Mouse (Mus musculus): ENCODE data around the gene Dock9.
"Not testable (repeated sequence)": the region's sequence is repeated elsewhere in the genome, so short reads cannot be mapped to it uniquely, and the experiment has no call there.

Gene Dock9

DNA sequence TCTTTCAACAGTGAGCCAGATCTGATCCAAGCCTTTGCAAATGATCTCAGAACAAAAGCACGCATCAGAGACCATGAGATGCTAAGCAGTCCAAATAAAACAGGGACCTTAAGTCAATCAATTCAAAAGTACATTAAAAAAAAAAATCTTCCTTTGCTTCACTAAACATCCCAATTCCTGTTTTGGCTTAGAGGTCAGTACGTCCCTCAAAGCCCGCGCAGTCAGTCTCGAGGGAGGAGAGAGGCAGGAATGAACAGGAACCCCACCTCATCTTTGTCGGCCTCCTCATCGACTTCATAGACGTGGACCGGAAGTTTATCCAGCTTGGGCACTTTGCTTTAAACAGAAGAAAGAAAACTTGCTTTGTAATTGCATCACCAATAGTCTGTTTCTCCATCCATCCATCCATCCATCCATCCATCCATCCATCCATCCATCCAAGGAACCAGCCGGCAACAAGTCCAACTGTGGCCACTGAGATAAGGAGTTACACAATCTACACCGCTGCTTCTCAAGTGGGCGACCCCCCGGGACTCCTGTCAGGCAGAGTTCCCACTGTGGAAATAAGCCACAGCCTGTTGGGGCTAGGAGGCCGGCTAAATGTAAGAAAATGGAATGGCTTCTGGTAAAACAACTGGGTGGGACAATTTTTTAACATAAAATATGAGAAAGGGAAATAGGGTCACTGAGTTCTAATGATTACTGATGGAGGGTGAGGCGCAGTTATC is 137.3 kb downstream of the Dock9 start:
- DNase-seq (ENCODE audit: low spot score) = peak; percentile 35

DNA sequence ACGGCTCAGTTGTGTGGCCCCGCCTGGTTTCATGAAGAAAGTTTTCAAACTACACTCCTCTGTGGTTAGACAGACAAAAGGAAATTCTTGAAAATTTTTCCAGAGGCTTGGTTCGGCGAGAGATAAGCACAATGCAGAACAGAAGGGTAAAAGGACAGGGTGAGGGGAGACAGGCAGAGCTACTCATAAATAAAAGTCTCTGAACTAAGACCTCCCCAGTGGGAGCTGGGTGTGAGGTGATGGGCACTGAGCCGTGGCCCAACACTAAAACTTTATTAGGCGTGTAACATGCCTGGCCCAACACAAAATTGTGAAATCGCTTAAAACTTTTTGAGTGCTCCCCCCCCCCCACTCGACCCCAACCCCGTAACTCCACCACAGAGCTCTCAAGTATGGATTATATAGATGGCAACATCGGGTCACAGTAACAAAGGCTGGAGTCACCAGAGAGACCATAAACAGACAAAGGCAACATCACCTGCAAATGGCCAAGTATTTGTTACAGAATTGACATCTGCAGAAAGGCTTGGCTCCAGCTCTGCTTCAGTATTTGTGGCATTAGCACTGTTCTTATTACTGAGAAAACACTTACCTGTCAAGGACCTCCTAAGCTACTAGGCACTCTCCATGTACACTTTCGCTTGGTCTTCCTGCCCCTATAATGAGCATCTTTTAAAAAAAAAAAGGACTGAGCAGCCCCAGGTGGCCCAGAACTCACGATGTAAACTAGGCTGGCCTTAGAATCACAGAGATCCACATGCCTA is 138.4 kb downstream of the Dock9 start:
- DNase-seq (ENCODE audit: low spot score) = no peak

GRCm38 (mm10) chr14:121658537-121658936 is 139.1 kb downstream of the Dock9 start:
- no peak for DNase-seq (ENCODE audit: low spot score)

DNA sequence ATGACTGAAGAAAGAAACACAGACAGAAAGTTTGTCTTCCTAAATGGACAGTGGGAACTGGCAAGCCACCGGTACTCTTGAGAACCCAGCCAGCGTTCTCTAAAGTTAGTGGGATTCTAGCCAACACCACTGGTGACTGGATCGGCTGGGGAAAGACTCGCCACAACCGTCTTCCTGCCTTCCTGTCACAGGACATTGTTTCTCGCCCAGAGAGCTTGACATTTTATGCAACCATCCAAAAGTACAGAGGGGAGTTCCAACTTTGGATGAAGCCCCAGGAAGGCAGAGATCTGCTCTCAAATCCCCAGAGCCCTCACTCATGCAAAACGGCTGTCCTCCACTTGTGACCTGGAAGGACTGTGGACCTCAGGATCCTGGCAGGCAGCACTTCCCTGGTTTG is 140.0 kb downstream of the Dock9 start:
- peak; percentile 77 for DNase-seq (ENCODE audit: low spot score)

DNA sequence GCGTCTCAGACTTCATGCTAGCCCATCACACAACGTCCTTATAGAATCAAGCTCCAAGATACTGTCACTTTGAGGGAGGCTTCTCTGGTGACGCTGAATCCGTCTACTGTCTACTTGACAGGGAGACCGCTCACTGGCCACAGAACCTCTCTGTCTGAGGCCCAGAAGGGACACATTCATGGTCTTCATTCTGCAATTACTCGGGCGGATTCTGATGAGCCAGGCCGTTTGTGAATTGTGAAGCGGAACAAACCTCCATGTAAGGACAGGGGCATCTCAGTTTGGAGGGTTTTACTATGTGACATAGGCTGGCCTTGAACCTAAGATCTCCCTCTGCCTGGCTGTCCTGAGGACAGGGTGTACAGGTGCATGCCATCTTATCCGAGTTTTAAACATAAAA is 140.7 kb downstream of the Dock9 start:
- DNase-seq (ENCODE audit: low spot score) = no peak

- DNase-seq (ENCODE audit: low spot score) = no peak
Observed at GRCm38 (mm10) chr14:121654977-121655376, 142.7 kb downstream of the Dock9 start.

GRCm38 (mm10) chr14:121654416-121654967 is 143.1 kb downstream of the Dock9 start:
- DNase-seq (ENCODE audit: low spot score) = peak; percentile 40

DNA sequence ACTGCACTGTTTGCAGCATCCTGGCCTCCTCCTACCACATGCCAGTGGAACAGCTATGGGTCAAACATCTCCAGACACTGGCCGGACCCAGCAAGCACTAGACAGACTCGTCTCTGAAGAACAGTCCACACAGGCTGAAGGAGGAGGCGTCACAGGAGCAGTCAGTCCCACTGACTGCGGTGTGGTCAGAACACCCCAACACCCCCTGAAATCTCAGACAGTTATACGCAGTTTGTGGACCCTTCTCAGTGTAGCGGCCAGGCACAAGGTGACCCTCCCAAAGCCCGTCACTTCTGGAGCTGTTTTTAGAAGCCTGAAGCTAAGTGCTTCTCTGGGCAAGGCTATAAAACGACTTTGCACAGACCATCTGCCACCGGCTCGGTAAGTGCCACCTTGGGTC is 143.9 kb downstream of the Dock9 start:
- no peak for DNase-seq (ENCODE audit: low spot score)

DNA sequence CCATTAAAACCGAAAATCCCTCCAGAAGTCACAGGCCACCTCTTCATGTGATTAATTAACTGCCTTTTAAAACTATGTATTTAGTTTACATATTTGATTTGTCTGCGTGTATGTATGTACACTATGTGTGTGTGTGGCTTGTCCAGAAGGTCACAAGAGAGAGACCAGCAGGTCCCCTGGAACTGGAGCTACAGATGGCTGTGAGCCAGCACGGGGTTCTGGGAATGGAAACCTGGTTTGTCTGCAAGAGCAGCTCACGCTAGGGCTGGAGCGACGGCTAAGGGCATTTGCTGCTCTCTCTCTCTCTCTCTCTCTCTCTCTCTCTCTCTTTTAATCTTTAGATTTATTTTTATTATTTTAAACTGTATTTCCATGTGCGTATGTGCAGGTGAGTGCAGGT is 144.4 kb downstream of the Dock9 start:
- DNase-seq (ENCODE audit: low spot score) = no peak

- DNase-seq (ENCODE audit: low spot score) = no peak
Observed at GRCm38 (mm10) chr14:121648581-121649060, 149.0 kb downstream of the Dock9 start.

GRCm38 (mm10) chr14:121647693-121648092 is 149.9 kb downstream of the Dock9 start:
- DNase-seq (ENCODE audit: low spot score) = no peak

GRCm38 (mm10) chr14:121646617-121647016 is 151.0 kb downstream of the Dock9 start:
- DNase-seq (ENCODE audit: low spot score) = no peak

- no peak for DNase-seq (ENCODE audit: low spot score)
Observed at GRCm38 (mm10) chr14:121644302-121644701, 153.3 kb downstream of the Dock9 start.

DNA sequence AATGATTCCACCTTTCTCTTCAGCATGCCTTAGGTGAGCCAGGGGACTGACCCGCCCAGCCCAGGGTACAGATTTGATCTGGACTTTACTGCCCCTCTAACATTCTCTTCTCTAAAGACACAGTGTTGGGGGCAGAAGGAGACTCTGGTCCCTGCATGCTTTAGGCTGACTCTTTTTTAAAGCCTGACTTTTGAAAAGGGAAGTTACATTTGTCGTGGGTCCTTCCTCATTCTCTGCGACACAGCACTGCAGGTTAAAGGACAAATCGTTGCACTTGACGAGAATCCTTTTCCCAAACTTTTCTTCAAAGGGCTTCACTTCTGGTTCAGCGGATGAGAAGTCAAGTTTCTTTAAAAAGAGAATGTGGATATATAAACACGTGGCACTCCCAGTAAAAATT is 156.4 kb downstream of the Dock9 start:
- no peak for DNase-seq (ENCODE audit: low spot score)

DNA sequence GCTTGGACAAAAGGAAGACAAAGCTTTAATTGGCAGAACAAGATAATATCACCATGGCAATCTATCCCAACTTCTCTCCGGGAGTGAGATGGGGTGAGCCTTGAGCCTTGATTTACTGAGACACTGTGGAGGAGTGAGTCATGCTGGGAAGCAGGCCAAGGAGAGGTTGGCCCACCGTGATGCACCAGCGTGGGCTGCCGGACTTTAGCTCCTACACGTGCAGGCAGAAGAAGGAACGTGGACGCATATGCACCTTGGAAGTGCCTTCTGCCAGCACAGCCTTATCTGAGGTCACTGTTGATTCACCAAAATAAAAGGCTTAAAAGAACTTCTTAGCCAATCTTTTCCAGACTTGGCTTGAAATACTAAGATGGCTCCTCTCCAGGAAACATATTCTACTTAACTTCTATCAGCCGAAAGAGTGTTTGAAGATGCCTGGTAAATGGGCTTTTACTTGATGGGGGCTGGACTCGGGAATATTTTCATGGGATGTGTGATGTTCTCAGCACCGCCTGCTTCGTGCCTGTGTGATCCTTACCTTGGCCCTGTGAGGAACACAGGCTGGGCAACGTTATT is 160.6 kb downstream of the Dock9 start:
- DNase-seq (ENCODE audit: low spot score) = no peak

DNA sequence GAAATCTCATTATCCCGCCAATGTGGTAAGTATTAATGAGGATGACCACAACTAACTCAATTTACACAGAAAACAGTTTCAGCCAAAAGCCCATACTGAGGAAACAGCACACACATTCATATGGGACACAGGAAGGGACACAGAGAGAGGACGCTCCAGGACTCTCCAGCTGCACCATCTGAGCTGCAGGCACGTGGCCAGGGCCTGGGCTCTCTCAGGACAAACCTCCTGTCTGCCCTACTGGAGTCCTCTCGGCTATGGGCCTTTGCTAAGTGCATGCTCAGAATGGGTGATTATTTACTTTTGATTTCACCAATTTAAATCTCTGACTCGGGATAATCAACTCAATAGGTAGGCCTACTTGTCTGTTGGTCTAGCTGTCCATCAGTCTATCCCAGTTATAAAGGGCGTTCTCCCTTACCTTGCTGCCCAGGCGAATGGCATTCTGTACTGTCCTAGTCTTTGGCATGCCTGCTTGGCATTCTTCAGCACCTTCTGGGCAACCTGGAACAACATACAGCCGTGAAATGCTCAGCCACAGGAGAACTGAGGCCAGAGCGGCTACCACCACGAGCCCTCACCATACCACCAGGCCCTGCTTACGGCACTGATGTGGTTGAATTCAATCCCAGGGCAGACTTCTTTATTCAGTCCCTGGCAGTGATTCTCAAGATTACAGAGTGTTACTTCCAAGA is 162.8 kb downstream of the Dock9 start:
- DNase-seq (ENCODE audit: low spot score) = no peak

DNA sequence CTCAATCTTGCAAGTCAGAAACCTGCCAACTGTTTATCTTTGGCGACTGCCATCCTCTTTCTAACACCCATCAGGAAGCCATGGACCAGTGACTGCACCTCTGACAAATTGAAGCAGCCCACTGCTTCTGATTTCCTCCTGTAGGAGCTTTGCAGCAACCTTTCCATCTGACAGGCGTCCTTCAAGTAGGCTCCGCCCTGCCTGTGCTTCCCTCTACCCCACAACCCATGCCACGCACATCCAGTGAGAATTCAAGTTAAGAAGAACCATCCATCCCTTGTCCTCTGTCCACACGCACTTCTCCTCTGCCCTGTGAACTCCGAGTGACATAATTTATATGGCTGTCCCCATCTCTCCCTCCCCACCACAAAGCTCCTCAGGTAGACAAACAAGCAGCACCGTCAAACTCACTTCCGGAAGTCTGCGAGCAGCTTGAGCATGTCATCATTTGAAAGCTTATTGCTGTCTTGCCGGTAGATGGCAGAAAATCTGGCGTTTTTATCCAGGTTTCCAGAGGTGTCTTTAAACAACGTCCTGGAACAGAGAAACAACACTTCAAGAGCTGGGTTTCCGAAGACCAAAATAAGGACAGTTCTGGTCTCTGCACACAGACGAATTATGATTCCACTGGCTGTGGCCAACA is 163.4 kb downstream of the Dock9 start:
- no peak for DNase-seq (ENCODE audit: low spot score)

DNA sequence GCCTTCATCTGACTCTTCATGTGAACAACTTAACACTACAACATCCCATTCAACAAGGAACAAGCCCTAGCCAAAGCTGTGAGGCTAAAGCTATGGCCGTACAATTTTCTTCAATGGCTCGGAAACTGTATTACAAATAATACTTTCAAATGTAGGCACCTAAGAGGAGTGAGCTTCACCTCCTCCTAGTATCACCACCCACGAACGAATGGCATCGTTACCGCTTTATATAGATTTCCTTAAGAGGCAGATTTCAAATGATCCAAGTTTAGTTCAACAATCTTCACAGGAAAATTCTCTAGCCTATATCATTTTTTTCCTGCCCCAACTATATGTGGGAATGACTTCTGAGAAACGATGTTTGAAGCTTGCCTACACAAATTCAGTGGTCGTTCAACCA is 165.7 kb downstream of the Dock9 start:
- DNase-seq (ENCODE audit: low spot score) = no peak

- no peak for DNase-seq (ENCODE audit: low spot score)
Observed at GRCm38 (mm10) chr14:121626741-121627140, 170.9 kb downstream of the Dock9 start.

GRCm38 (mm10) chr14:121623996-121624542 is 173.6 kb downstream of the Dock9 start:
- not testable (repeated sequence) for DNase-seq (ENCODE audit: low spot score)

DNA sequence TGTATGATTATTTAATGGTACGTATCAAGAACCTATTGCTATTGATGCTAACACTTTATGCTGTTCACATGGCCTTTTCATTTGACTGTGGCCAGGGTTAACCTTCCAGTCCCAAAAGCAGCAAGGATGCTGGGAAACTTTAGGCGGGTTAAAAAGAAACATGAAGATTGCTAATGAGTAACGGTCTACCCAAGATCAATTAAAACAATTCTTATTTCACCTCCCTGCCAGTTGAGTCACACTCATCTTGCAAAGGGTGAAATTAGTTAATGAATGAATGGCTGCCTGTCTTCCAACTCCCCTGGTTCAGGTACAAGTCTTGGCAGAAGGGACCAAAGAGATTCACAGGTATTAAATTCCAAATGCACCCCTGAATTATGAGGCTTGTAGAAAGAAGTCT is 175.8 kb downstream of the Dock9 start:
- DNase-seq (ENCODE audit: low spot score) = no peak

Data from adipocyte (in vitro differentiated cells).